Mouse (Mus musculus): ENCODE measurements at regions not wholly inside any gene's neighbourhood (a gene's known extent, or its start where the extent isn't known, plus 50 kb on each side); places are given as distances from the start of the nearest gene placed in this dataset.

GRCm38 (mm10) chr5:101539818-101540217 is 125.0 kb downstream of the Nkx6-1 start:
- TF ChIP-seq CTCF (IDR thresholded peaks at IDR 0.05; ENCODE audit: control insufficient read depth, insufficient read depth, insufficient replicate concordance, low read depth, low read length), result no peak
- no peak for TF ChIP-seq POLR2A (IDR thresholded peaks at IDR 0.05; ENCODE audit: control insufficient read depth, low read depth, low read length)
